Mouse (Mus musculus) myocyte (in vitro differentiated cells): ENCODE results near the gene Tmco4. TPM values are rescaled to one million over a fixed set of nuclear protein-coding genes. Genes with fewer than 3 reads are reported as not detected.
A peak's percentile ranks its signal among the peaks of the same experiment; 100 is the strongest.

Experiments used
- H3K27me3 ChIP-seq: one replicate; pipeline ENCODE4 v1.6.1; 2011; ENCODE audit not compliant: control insufficient read depth, insufficient read depth, insufficient read length
- H3K36me3 ChIP-seq: one replicate; pipeline ENCODE4 v1.6.1; 2011; ENCODE audit not compliant: control insufficient read depth, insufficient read depth
- H3K4me2 ChIP-seq: one replicate; pipeline ENCODE4 v1.6.1; 2011; ENCODE audit warnings: low read depth, control low read depth
- H3K4me3 ChIP-seq: one replicate; pipeline ENCODE4 v1.5.1; 2011; ENCODE audit warnings: mild to moderate bottlenecking, control low read depth, moderate library complexity
- H3K79me2 ChIP-seq: one replicate; pipeline ENCODE4 v1.6.1; 2011; ENCODE audit not compliant: control insufficient read depth, insufficient read depth
- H3ac ChIP-seq: one replicate; pipeline ENCODE4 v1.6.1; 2011; ENCODE audit not compliant: control insufficient read depth, insufficient read length
- CEBPB ChIP-seq: IDR thresholded peaks from 2 replicates; pipeline ENCODE4 v1.6.1; 2011; ENCODE audit warnings: mild to moderate bottlenecking, moderate library complexity; ENCODE audit not compliant: poor library complexity, insufficient read depth, severe bottlenecking
- E2F4 ChIP-seq: IDR thresholded peaks from one replicate; pipeline ENCODE4 v1.6.1; 2011; ENCODE audit warnings: mild to moderate bottlenecking, control low read depth, moderate library complexity; ENCODE audit not compliant: insufficient read depth
- MAX ChIP-seq: IDR thresholded peaks from one replicate; pipeline ENCODE4 v1.6.1; 2011; ENCODE audit warnings: low read depth, mild to moderate bottlenecking, control low read depth
- MYOD1 ChIP-seq, 3 experiments: IDR thresholded peaks; one replicate each; pipeline ENCODE4 v1.6.1; 2011; ENCODE audit warnings: control low read depth in 2 of 3, low read depth in 2 of 3, mild to moderate bottlenecking in 2 of 3, moderate library complexity in 1 of 3; ENCODE audit not compliant: insufficient read length in 2 of 3, control insufficient read depth in 1 of 3
- MYOG ChIP-seq, 3 experiments: IDR thresholded peaks; one replicate each; pipeline ENCODE4 v1.6.1; 2011; ENCODE audit warnings: control low read depth in 2 of 3, low read depth in 2 of 3, mild to moderate bottlenecking in 2 of 3; ENCODE audit not compliant: insufficient read length in 2 of 3, control insufficient read depth in 1 of 3, insufficient read depth in 1 of 3
- POLR2A ChIP-seq: IDR thresholded peaks from one replicate; pipeline ENCODE4 v1.6.1; 2011; ENCODE audit warnings: low read depth, mild to moderate bottlenecking, control low read depth, moderate library complexity; ENCODE audit not compliant: insufficient read length
- POLR2AphosphoS2 ChIP-seq: IDR thresholded peaks from one replicate; pipeline ENCODE4 v1.6.1; 2011; ENCODE audit warnings: low read depth, control low read depth; ENCODE audit not compliant: insufficient read length
- REST ChIP-seq: IDR thresholded peaks from one replicate; pipeline ENCODE4 v1.6.1; 2011; ENCODE audit warnings: mild to moderate bottlenecking, control low read depth, moderate library complexity; ENCODE audit not compliant: insufficient read depth, insufficient read length
- SRF ChIP-seq: IDR thresholded peaks from one replicate; pipeline ENCODE4 v1.6.1; 2011; ENCODE audit warnings: low read depth; ENCODE audit not compliant: control insufficient read depth, insufficient read length
- TCF12 ChIP-seq: IDR thresholded peaks from one replicate; pipeline ENCODE4 v1.6.1; 2011; ENCODE audit warnings: mild to moderate bottlenecking, control low read depth; ENCODE audit not compliant: poor library complexity, insufficient read depth, severe bottlenecking
- TCF3 ChIP-seq: IDR thresholded peaks from one replicate; pipeline ENCODE4 v1.6.1; 2011; ENCODE audit warnings: low read depth, control low read depth; ENCODE audit not compliant: insufficient read length
- USF1 ChIP-seq: IDR thresholded peaks from one replicate; pipeline ENCODE4 v1.6.1; 2011; ENCODE audit warnings: low read depth, mild to moderate bottlenecking, control low read depth, moderate library complexity
- polyA plus RNA-seq: library from polyadenylated mRNA; unstranded; fragments of >200 nt; fragmentation: generic; extraction: Trizol; gene quantifications from one replicate; pipeline ENCODE4 v1.2.1, GENCODE M21; 2012; ENCODE audit warnings: missing spikeins

Tmco4 gene
- polyA plus RNA-seq, 1 experiment: 3.8 TPM

- peaks cover 3% of the 10 kb centered on the region for H3K27me3 ChIP-seq
- H3ac ChIP-seq: no peak overlapping the region
- TF ChIP-seq MYOD1 (IDR thresholded peaks at IDR 0.05; ENCODE audit: control insufficient read depth in 1 of 3, insufficient read length in 2 of 3, low read depth in 2 of 3): no peak
- TF ChIP-seq TCF3: no peak
- no peak for TF ChIP-seq USF1
- TF ChIP-seq MAX: no peak
- no peak for TF ChIP-seq TCF12
- TF ChIP-seq E2F4: no peak
- TF ChIP-seq CEBPB: no peak
- TF ChIP-seq POLR2A: no peak
- TF ChIP-seq SRF: no peak
- TF ChIP-seq MYOG (IDR thresholded peaks at IDR 0.05; ENCODE audit: control insufficient read depth in 1 of 3, insufficient read depth in 1 of 3, insufficient read length in 2 of 3, low read depth in 2 of 3): no peak
- no peaks in the 10 kb centered on the region for H3K36me3 ChIP-seq
- no peaks in the 10 kb centered on the region for H3K79me2 ChIP-seq
- no peak overlapping the region for H3K4me3 ChIP-seq
- no peak overlapping the region for H3K4me2 ChIP-seq
These were observed 33.2 kb upstream of the Tmco4 start for GRCm38 (mm10) chr4:138939481-138939880.

- Histone ChIP-seq H3K4me2 (no peak overlapping the region), H3K36me3 (no peaks in the 10 kb centered on the region), H3K79me2 (no peaks in the 10 kb centered on the region), H3ac (no peak overlapping the region), H3K27me3 (peaks cover 9% of the 10 kb centered on the region), H3K4me3 (no peak overlapping the region)
- no peak for TF ChIP-seq MAX
- TF ChIP-seq TCF3: no peak
- no peak for TF ChIP-seq USF1
- no peak for TF ChIP-seq POLR2A
- no peak for TF ChIP-seq E2F4
- no peak for TF ChIP-seq SRF
- no peak for TF ChIP-seq REST
- TF ChIP-seq POLR2AphosphoS2: no peak
- TF ChIP-seq MYOG (IDR thresholded peaks at IDR 0.05; ENCODE audit: control insufficient read depth in 1 of 3, insufficient read depth in 1 of 3, insufficient read length in 2 of 3, low read depth in 2 of 3): no peak
- no peak for TF ChIP-seq TCF12
- TF ChIP-seq MYOD1 (IDR thresholded peaks at IDR 0.05; ENCODE audit: control insufficient read depth in 1 of 3, insufficient read length in 2 of 3, low read depth in 2 of 3): no peak
- no peak for TF ChIP-seq CEBPB
These were observed 31.3 kb upstream of the Tmco4 start for GRCm38 (mm10) chr4:138941401-138941800.

GRCm38 (mm10) chr4:138941966-138942365 lies 30.7 kb upstream of the Tmco4 start:
- H3K79me2 ChIP-seq: no peaks in the 10 kb centered on the region
- no peak overlapping the region for H3ac ChIP-seq
- TF ChIP-seq TCF12: no peak
- no peak for TF ChIP-seq TCF3
- TF ChIP-seq REST: no peak
- no peak for TF ChIP-seq MYOD1 (IDR thresholded peaks at IDR 0.05; ENCODE audit: control insufficient read depth in 1 of 3, insufficient read length in 2 of 3, low read depth in 2 of 3)
- no peak for TF ChIP-seq CEBPB
- no peak for TF ChIP-seq SRF
- TF ChIP-seq USF1: no peak
- TF ChIP-seq POLR2AphosphoS2: no peak
- TF ChIP-seq MYOG (IDR thresholded peaks at IDR 0.05; ENCODE audit: control insufficient read depth in 1 of 3, insufficient read depth in 1 of 3, insufficient read length in 2 of 3, low read depth in 2 of 3): no peak
- TF ChIP-seq E2F4: no peak
- H3K27me3 ChIP-seq: peaks cover 15% of the 10 kb centered on the region
- H3K4me2 ChIP-seq: no peak overlapping the region
- H3K4me3 ChIP-seq: no peak overlapping the region
- no peaks in the 10 kb centered on the region for H3K36me3 ChIP-seq

- no peaks in the 10 kb centered on the region for H3K79me2 ChIP-seq
- H3K4me3 ChIP-seq: no peak overlapping the region
- peak overlapping the region; percentile 63 for H3K4me2 ChIP-seq
- H3K27me3 ChIP-seq: peaks cover 16% of the 10 kb centered on the region
- TF ChIP-seq POLR2AphosphoS2 (no peak), USF1 (no peak), TCF12 (no peak), POLR2A (no peak), MYOD1 (IDR thresholded peaks at IDR 0.05; ENCODE audit: control insufficient read depth in 1 of 3, insufficient read length in 2 of 3, low read depth in 2 of 3) (no peak), CEBPB (no peak), E2F4 (no peak), MYOG (IDR thresholded peaks at IDR 0.05; ENCODE audit: control insufficient read depth in 1 of 3, insufficient read depth in 1 of 3, insufficient read length in 2 of 3, low read depth in 2 of 3) (no peak), SRF (no peak), TCF3 (no peak), MAX (no peak), REST (no peak)
- no peaks in the 10 kb centered on the region for H3K36me3 ChIP-seq
- H3ac ChIP-seq: no peak overlapping the region
These were observed 29.0 kb upstream of the Tmco4 start for GRCm38 (mm10) chr4:138943730-138944129.

- Histone ChIP-seq H3K4me2 (no peak overlapping the region), H3ac (no peak overlapping the region), H3K36me3 (no peaks in the 10 kb centered on the region), H3K4me3 (no peak overlapping the region), H3K27me3 (peaks cover 38% of the 10 kb centered on the region), H3K79me2 (no peaks in the 10 kb centered on the region)
- TF ChIP-seq TCF12: no peak
- no peak for TF ChIP-seq MYOG (IDR thresholded peaks at IDR 0.05; ENCODE audit: control insufficient read depth in 1 of 3, insufficient read depth in 1 of 3, insufficient read length in 2 of 3, low read depth in 2 of 3)
- no peak for TF ChIP-seq MAX
- TF ChIP-seq POLR2AphosphoS2: no peak
- no peak for TF ChIP-seq CEBPB
These were observed 24.4 kb upstream of the Tmco4 start for GRCm38 (mm10) chr4:138948257-138948656.
